In the genomic region with DNA sequence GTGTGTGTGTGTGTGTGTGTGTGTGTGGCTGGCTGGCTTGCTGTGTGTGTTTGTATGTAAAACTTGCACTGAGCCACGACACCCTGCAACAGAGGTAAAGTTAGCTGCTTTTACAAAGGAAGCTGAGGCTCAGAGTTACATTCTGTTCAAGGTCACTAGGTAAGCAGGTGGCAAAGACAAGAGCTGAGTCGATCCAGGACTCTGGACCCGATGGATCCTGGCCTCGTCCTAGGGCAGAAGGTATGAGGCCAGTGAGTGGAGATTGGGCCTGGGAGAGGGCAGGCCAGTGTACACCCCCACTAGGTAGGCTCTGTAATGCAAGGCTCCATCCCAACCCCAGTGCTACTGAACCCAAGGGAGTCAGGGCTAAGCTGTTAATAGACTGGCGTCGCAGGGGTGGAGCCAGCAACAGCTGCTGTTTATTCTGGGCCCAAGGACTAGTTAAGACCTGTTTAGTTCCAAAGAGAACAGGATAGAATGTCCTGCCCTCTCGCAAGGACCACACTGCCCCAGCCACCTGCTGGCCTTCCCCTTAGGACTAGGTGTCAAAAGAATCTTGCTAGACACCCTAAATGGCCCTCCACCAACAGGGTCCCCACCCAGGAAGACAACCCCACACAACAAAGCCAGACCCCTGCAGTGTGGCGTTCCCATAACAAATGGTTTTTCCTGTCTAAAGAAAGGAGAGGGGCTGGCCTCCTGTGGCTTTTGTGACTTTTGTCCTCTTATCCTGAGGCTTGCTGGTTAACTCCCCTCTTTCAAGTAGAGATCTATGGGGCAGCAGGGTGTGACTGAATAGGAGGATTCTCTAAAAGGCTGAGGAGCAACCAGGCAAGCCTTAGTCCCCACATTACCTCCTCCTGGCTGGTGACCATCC, we compare ENCODE assay signal across 9 mouse cellular contexts. TPM values are rescaled to one million over a fixed set of nuclear protein-coding genes. Genes with fewer than 3 reads are reported as not detected.
DNase-seq lines count a peak whose midpoint lies in the region; ATAC-seq and TF ChIP-seq lines count a peak whose summit lies in the region.
"Had no signal": no experiment of that assay in that cellular context is flagged by ENCODE, and none has a peak within 500 bp of the region (broad histone marks: within the 10 kb centered on the region; RNA-seq: fewer than 3 reads in every experiment).

No protein-coding gene starts in this region.

- no peaks in the 10 kb centered on the region for H3K9me3 ChIP-seq in embryonic facial prominence, embryonic 14.5 days (ENCODE audit: control insufficient read depth, low read length)
- H3K9me3 ChIP-seq in liver, embryonic 13.5 days (replicated peaks): no peaks in the 10 kb centered on the region
- H3K9me3 ChIP-seq: hindbrain, embryonic 15.5 days had no signal

- intact Hi-C loops in left cerebral cortex, postnatal 10 days (cut with DNase I): no loop called here

- peaks cover 28% of the 10 kb centered on the region for H3K4me1 ChIP-seq in kidney, adult 2 months (ENCODE audit: control insufficient read depth, insufficient read depth, low read length)
- H3K4me1 ChIP-seq in embryonic facial prominence, embryonic 14.5 days (ENCODE audit: control insufficient read depth, insufficient read depth, low read length): peaks cover 54% of the 10 kb centered on the region
- H3K4me1 ChIP-seq in liver, embryonic 13.5 days (replicated peaks): peaks cover 92% of the 10 kb centered on the region

- H3K27me3 ChIP-seq in kidney, adult 2 months (replicated peaks; ENCODE audit: control insufficient read depth, insufficient read depth, low read length): no peaks in the 10 kb centered on the region
- H3K27me3 ChIP-seq in embryonic facial prominence, embryonic 14.5 days (replicated peaks; ENCODE audit: control insufficient read depth, insufficient read depth, low read length): no peaks in the 10 kb centered on the region
- H3K27me3 ChIP-seq in liver, embryonic 13.5 days: no peaks in the 10 kb centered on the region
- H3K27me3 ChIP-seq: hindbrain, embryonic 15.5 days had no signal

- 47% methylated on average over 8 of the region's 8 CpGs for WGBS in kidney, adult 2 months
- WGBS in embryonic facial prominence, embryonic 14.5 days: 40% methylated on average over 8 of the region's 8 CpGs
- WGBS in liver, embryonic 13.5 days (ENCODE audit: insufficient replicate concordance): 67% methylated on average over 8 of the region's 8 CpGs

- peak; percentile 74 for ATAC-seq in embryonic facial prominence, embryonic 14.5 days (ENCODE audit: low read depth)
- peak; percentile 35 for ATAC-seq in liver, embryonic 13.5 days (ENCODE audit: low read depth)
- no peak for ATAC-seq in activated CD4-positive, CD25-positive, alpha-beta regulatory T cell, adult 4 months

- H3K4me2 ChIP-seq in embryonic facial prominence, embryonic 14.5 days (ENCODE audit: low read depth, low read length): no peak overlapping the region
- H3K4me2 ChIP-seq in liver, embryonic 13.5 days: no peak overlapping the region
- H3K4me2 ChIP-seq: hindbrain, embryonic 15.5 days had no signal

- TF ChIP-seq POLR2A in kidney, adult 2 months (IDR thresholded peaks at IDR 0.05; ENCODE audit: low read depth, low read length): no peak

- no peak for DNase-seq in kidney, adult 2 months
- DNase-seq in kidney, postnatal 10 days: no peak
- peak; percentile 51 for DNase-seq in CD4-positive helper T cell, adult 2 months (ENCODE audit: low read depth, low spot score)
- peak; percentile 84 for DNase-seq in embryonic facial prominence, embryonic 14.5 days (ENCODE audit: low spot score)
- no peak for DNase-seq in liver, embryonic 13.5 days
- DNase-seq in cerebellum, adult 9-10 months: no peak
- no peak for DNase-seq in left cerebral cortex, postnatal 10 days (ENCODE audit: extremely low spot score in 1 of 2, low spot score in 2 of 2)

- peak overlapping the region; percentile 86 for H3K27ac ChIP-seq in kidney, adult 2 months (ENCODE audit: insufficient read depth, low read depth, low read length)
- H3K27ac ChIP-seq in embryonic facial prominence, embryonic 14.5 days (replicated peaks; ENCODE audit: low read depth, low read length): no peak overlapping the region; the same call in 1 of the 2 replicates
- peak overlapping the region; percentile 20; the same call in 1 of the 2 replicates for H3K27ac ChIP-seq in liver, embryonic 13.5 days
- H3K27ac ChIP-seq: hindbrain, embryonic 15.5 days had no signal

- no peak overlapping the region for H3K4me3 ChIP-seq in kidney, adult 2 months (ENCODE audit: insufficient read depth, low read depth, low read length)
- H3K4me3 ChIP-seq in embryonic facial prominence, embryonic 14.5 days (ENCODE audit: low read depth, low read length): no peak overlapping the region
- H3K4me3 ChIP-seq in liver, embryonic 13.5 days (replicated peaks): no peak overlapping the region
- H3K4me3 ChIP-seq: hindbrain, embryonic 15.5 days had no signal

- no peak overlapping the region for H3K9ac ChIP-seq in embryonic facial prominence, embryonic 14.5 days (ENCODE audit: low read depth, low read length)
- no peak overlapping the region for H3K9ac ChIP-seq in liver, embryonic 13.5 days
- H3K9ac ChIP-seq: hindbrain, embryonic 15.5 days had no signal

- H3K36me3 ChIP-seq in kidney, adult 2 months (ENCODE audit: control insufficient read depth, insufficient read depth, low read length): no peaks in the 10 kb centered on the region
- H3K36me3 ChIP-seq in embryonic facial prominence, embryonic 14.5 days (ENCODE audit: control insufficient read depth, insufficient read depth, low read length): no peaks in the 10 kb centered on the region
- no peaks in the 10 kb centered on the region for H3K36me3 ChIP-seq in liver, embryonic 13.5 days
- H3K36me3 ChIP-seq: hindbrain, embryonic 15.5 days had no signal

- TF ChIP-seq CTCF in kidney, adult 2 months (conservative IDR thresholded peaks at IDR 0.05; ENCODE audit: insufficient read depth, insufficient read length, low read depth, low read length): no peak

RNA-seq across cellular contexts. Expression of a gene that starts 13.7 kb away (rescaled TPM):
- polyA plus RNA-seq in kidney, adult 2 months (2012; rRNA removed): 14.9 and 15.5 TPM in 2 replicates
- polyA plus RNA-seq in embryonic facial prominence, embryonic 14.5 days (2014; fragmentation: Nextera tagmentation; extraction: Ambion mirVana): 19.5 and 20.3 TPM in 2 replicates
- polyA plus RNA-seq in liver, embryonic 13.5 days (2015; fragmentation: Nextera tagmentation; extraction: Ambion mirVana): 0.54 and 0.62 TPM in 2 replicates
- polyA plus RNA-seq in activated CD4-positive, CD25-positive, alpha-beta regulatory T cell, adult 4 months (2017; shearing (Covaris generic)): under 1 TPM; 0.60 to 0.79 TPM
- 10 to 100 TPM; 22.8 to 23.4 TPM for total RNA-seq in left cerebral cortex, postnatal 10 days (2021)

Comparison
In these comparisons a context has a peak if more than half of its experiments do, and no peak if none do; other contexts are left out.
1. DNase-seq: peak in CD4-positive helper T cell, adult 2 months (single experiment) and embryonic facial prominence, embryonic 14.5 days (single experiment); none in kidney, adult 2 months (single experiment), kidney, postnatal 10 days (single experiment), liver, embryonic 13.5 days (single experiment), cerebellum, adult 9-10 months (single experiment) and left cerebral cortex, postnatal 10 days (0 of 2).